Mouse (Mus musculus): ENCODE results near the gene Txn2. TPM values are rescaled to one million over a fixed set of nuclear protein-coding genes. Genes with fewer than 3 reads are reported as not detected.

Txn2 gene
- polyA plus RNA-seq, 1 experiment from 2014 or later, result 245 TPM

- Histone ChIP-seq H3K9me3 (replicated peaks; ENCODE audit: low read length) (no peaks in the 10 kb centered on the region), H3K4me1 (replicated peaks; ENCODE audit: insufficient read depth, low read length) (peaks cover 41% of the 10 kb centered on the region), H3K36me3 (ENCODE audit: insufficient read depth, low read length) (no peaks in the 10 kb centered on the region), H3K9ac (ENCODE audit: low read depth, low read length) (no peak overlapping the region), H3K27ac (peak overlapping the region; percentile 78), H3K27me3 (ENCODE audit: insufficient read depth, low read length) (no peaks in the 10 kb centered on the region), H3K4me2 (ENCODE audit: low read length) (no peak overlapping the region), H3K4me3 (replicated peaks; ENCODE audit: low read depth, low read length) (no peak overlapping the region)
- no peak for TF ChIP-seq CTCF (IDR thresholded peaks at IDR 0.05; ENCODE audit: low read depth)
- DNase-seq (ENCODE audit: low spot score) (peak; percentile 46), ATAC-seq (replicated peaks; ENCODE audit: low FRiP score, low read depth) (peak; percentile 50)
- 30% methylated on average over 10 of the region's 10 CpGs for WGBS
Observed at GRCm38 (mm10) chr15:77906545-77906944, 22.3 kb downstream of the Txn2 start.

- TF ChIP-seq CTCF (IDR thresholded peaks at IDR 0.05; ENCODE audit: low read depth), result no peak
- peak overlapping the region; percentile 78 for H3K27ac ChIP-seq
- H3K4me3 ChIP-seq (replicated peaks; ENCODE audit: low read depth, low read length), result no peak overlapping the region
- no peaks in the 10 kb centered on the region for H3K36me3 ChIP-seq (ENCODE audit: insufficient read depth, low read length)
- H3K9me3 ChIP-seq (replicated peaks; ENCODE audit: low read length), result no peaks in the 10 kb centered on the region
- H3K27me3 ChIP-seq (ENCODE audit: insufficient read depth, low read length), result no peaks in the 10 kb centered on the region
- peaks cover 40% of the 10 kb centered on the region for H3K4me1 ChIP-seq (replicated peaks; ENCODE audit: insufficient read depth, low read length)
- H3K9ac ChIP-seq (ENCODE audit: low read depth, low read length), result no peak overlapping the region
- 66% methylated on average over 8 of the region's 8 CpGs for WGBS
- ATAC-seq (replicated peaks; ENCODE audit: low FRiP score, low read depth) (no peak; the same call in 1 of the 2 replicates), DNase-seq (ENCODE audit: low spot score) (no peak)
- H3K4me2 ChIP-seq (ENCODE audit: low read length), result no peak overlapping the region
Observed at GRCm38 (mm10) chr15:77906081-77906480, 22.7 kb downstream of the Txn2 start.

DNA sequence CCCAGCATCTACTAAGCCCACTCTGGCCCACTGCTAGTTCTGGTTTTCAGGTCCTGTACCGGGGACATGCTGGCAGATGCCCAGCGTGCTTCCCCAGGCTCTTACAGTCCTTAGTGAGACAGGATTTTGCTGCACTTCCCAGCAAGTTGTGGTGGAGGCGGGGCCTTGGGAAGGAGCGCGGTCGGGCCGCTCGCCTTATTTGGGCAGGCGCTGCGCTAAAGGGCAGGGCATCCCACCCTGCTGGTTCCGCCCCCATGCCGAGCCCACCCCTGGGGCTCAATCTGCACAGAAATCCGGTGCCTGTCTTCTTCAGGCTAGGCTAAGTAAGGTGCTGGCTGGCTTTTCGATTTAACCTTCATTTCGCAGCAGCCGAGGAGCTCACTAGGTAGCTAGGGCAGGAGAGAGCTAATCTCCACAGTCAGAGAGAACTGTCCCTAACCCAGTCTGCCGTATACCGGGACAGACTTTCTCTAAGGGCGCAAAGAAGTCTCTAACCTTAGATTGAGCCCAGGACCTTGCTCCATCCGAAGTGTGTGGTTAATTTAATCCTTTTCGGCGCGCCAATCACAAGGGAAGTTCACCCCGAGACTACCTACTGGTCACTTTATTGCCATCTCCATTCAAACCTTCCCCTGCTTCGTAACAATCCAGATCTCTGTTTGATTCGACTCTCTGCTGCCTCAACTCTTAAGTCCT is 23.4 kb downstream of the Txn2 start:
- peak; percentile 31; the same call in 1 of the 2 replicates for ATAC-seq (replicated peaks; ENCODE audit: low FRiP score, low read depth)
- H3K4me1 ChIP-seq (replicated peaks; ENCODE audit: insufficient read depth, low read length), result peaks cover 37% of the 10 kb centered on the region

DNA sequence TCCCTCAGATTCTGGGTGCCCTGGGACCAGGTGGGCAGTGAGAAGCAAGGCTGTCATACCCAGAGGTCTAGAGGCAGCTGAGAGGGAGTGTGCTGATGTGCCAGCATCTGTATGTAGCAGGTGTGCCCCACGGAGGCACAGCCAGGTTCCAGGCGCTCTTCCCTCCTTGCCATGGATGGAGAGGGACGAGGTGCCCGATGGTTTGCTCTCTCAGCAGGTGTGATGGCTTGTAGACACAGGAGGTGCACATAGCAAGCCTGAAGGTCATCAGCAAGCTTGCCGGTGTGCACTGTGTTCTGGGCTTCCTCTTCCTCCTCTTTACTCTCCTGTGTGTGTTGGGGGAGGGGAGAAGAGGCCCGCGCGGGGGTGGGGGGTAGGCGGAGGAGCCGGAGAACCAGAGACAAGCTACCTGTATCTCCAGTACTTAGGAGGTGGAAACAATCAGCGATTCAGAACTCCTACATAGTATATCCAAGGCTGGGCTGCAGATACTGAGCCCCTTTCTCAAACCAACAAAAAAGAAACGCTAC is 24.4 kb downstream of the Txn2 start:
- Histone ChIP-seq H3K4me1 (replicated peaks; ENCODE audit: insufficient read depth, low read length) (peaks cover 37% of the 10 kb centered on the region), H3K9me3 (replicated peaks; ENCODE audit: low read length) (no peaks in the 10 kb centered on the region), H3K27ac (peak overlapping the region; percentile 78; the same call in 1 of the 2 replicates), H3K36me3 (ENCODE audit: insufficient read depth, low read length) (no peaks in the 10 kb centered on the region), H3K9ac (ENCODE audit: low read depth, low read length) (0 out of 2 replicates have a peak overlapping the region, but pooled peaks have one; percentile 18), H3K4me2 (ENCODE audit: low read length) (no peak overlapping the region), H3K4me3 (replicated peaks; ENCODE audit: low read depth, low read length) (no peak overlapping the region), H3K27me3 (ENCODE audit: insufficient read depth, low read length) (no peaks in the 10 kb centered on the region)
- DNase-seq (ENCODE audit: low spot score) (no peak), ATAC-seq (replicated peaks; ENCODE audit: low FRiP score, low read depth) (no peak)
- TF ChIP-seq CTCF (IDR thresholded peaks at IDR 0.05; ENCODE audit: low read depth), result no peak
- WGBS, result 25% methylated on average over 12 of the region's 12 CpGs

More for the DNA sequence above, 23.4 kb downstream of the Txn2 start:
- peak overlapping the region; percentile 52 for H3K4me2 ChIP-seq (ENCODE audit: low read length)
- H3K36me3 ChIP-seq (ENCODE audit: insufficient read depth, low read length), result no peaks in the 10 kb centered on the region
- H3K9ac ChIP-seq (ENCODE audit: low read depth, low read length), result 0 out of 2 replicates have a peak overlapping the region, but pooled peaks have one; percentile 18
- no peaks in the 10 kb centered on the region for H3K27me3 ChIP-seq (ENCODE audit: insufficient read depth, low read length)
- no peak for TF ChIP-seq CTCF (IDR thresholded peaks at IDR 0.05; ENCODE audit: low read depth)
- DNase-seq (ENCODE audit: low spot score), result peak; percentile 89
- H3K9me3 ChIP-seq (replicated peaks; ENCODE audit: low read length), result no peaks in the 10 kb centered on the region
- 6% methylated on average over 26 of the region's 26 CpGs for WGBS
- 0 out of 2 replicates have a peak overlapping the region, but pooled peaks have one; percentile 7 for H3K4me3 ChIP-seq (replicated peaks; ENCODE audit: low read depth, low read length)
- peak overlapping the region; percentile 78 for H3K27ac ChIP-seq

GRCm38 (mm10) chr15:77903176-77903575 is 25.6 kb downstream of the Txn2 start:
- no peak overlapping the region for H3K4me3 ChIP-seq (replicated peaks; ENCODE audit: low read depth, low read length)
- H3K27ac ChIP-seq, result peak overlapping the region; percentile 58; the same call in 1 of the 2 replicates
- H3K36me3 ChIP-seq (ENCODE audit: insufficient read depth, low read length), result no peaks in the 10 kb centered on the region
- 21% methylated on average over 5 of the region's 5 CpGs for WGBS
- peak; percentile 54 for DNase-seq (ENCODE audit: low spot score)
- ATAC-seq (replicated peaks; ENCODE audit: low FRiP score, low read depth), result peak; percentile 53
- no peak for TF ChIP-seq CTCF (IDR thresholded peaks at IDR 0.05; ENCODE audit: low read depth)
- no peaks in the 10 kb centered on the region for H3K27me3 ChIP-seq (ENCODE audit: insufficient read depth, low read length)
- peaks cover 33% of the 10 kb centered on the region for H3K4me1 ChIP-seq (replicated peaks; ENCODE audit: insufficient read depth, low read length)
- no peaks in the 10 kb centered on the region for H3K9me3 ChIP-seq (replicated peaks; ENCODE audit: low read length)
- H3K9ac ChIP-seq (ENCODE audit: low read depth, low read length), result no peak overlapping the region
- H3K4me2 ChIP-seq (ENCODE audit: low read length), result no peak overlapping the region

GRCm38 (mm10) chr15:77894926-77895325 is 33.9 kb downstream of the Txn2 start:
- ATAC-seq (replicated peaks; ENCODE audit: low FRiP score, low read depth) (no peak; the same call in 1 of the 2 replicates), DNase-seq (ENCODE audit: low spot score) (no peak)
- no peaks in the 10 kb centered on the region for H3K36me3 ChIP-seq (ENCODE audit: insufficient read depth, low read length)
- 78% methylated on average over 13 of the region's 14 CpGs for WGBS
- H3K4me1 ChIP-seq (replicated peaks; ENCODE audit: insufficient read depth, low read length), result peaks cover 5% of the 10 kb centered on the region; the same call in 1 of the 2 replicates
- 0 out of 2 replicates have a peak overlapping the region, but pooled peaks have one; percentile 31 for H3K9ac ChIP-seq (ENCODE audit: low read depth, low read length)
- no peak overlapping the region for H3K27ac ChIP-seq
- TF ChIP-seq CTCF (IDR thresholded peaks at IDR 0.05; ENCODE audit: low read depth), result no peak
- no peak overlapping the region for H3K4me3 ChIP-seq (replicated peaks; ENCODE audit: low read depth, low read length)
- no peaks in the 10 kb centered on the region for H3K27me3 ChIP-seq (ENCODE audit: insufficient read depth, low read length)
- no peak overlapping the region for H3K4me2 ChIP-seq (ENCODE audit: low read length)
- no peaks in the 10 kb centered on the region for H3K9me3 ChIP-seq (replicated peaks; ENCODE audit: low read length)

All from kidney, postnatal 0 days (tissue).